Mouse (Mus musculus): Measurements from ENCODE around the gene Ugp2.

Gene Ugp2

GRCm38 (mm10) chr11:21371122-21371806, at the start of gene Ugp2:
Gene Ugp2 (minus strand): TSS chr11:21371201.
- peak; percentile 97 to 98 for DNase-seq (ENCODE audit: low spot score in 2 of 2)

- DNase-seq (ENCODE audit: low spot score in 2 of 2): peak; percentile 27 to 36
Observed at GRCm38 (mm10) chr11:21414911-21415381, 43.9 kb upstream of the Ugp2 start.

- DNase-seq (ENCODE audit: low spot score in 2 of 2): no peak
Observed at GRCm38 (mm10) chr11:21406668-21407067, 35.7 kb upstream of the Ugp2 start.

GRCm38 (mm10) chr11:21406141-21406540, 35.1 kb upstream of the Ugp2 start:
- DNase-seq (ENCODE audit: low spot score in 2 of 2): no peak

- DNase-seq (ENCODE audit: low spot score in 2 of 2): peak in 1 of 2 experiments; percentile 7
Observed at GRCm38 (mm10) chr11:21403877-21404276, 32.9 kb upstream of the Ugp2 start.

- DNase-seq (ENCODE audit: low spot score in 2 of 2): no peak
Observed at GRCm38 (mm10) chr11:21402481-21403254, 31.7 kb upstream of the Ugp2 start.

GRCm38 (mm10) chr11:21401248-21401647, 30.2 kb upstream of the Ugp2 start:
- DNase-seq (ENCODE audit: low spot score in 2 of 2): no peak

- no peak for DNase-seq (ENCODE audit: low spot score in 2 of 2)
Observed at GRCm38 (mm10) chr11:21399186-21399681, 28.2 kb upstream of the Ugp2 start.

- no peak for DNase-seq (ENCODE audit: low spot score in 2 of 2)
Observed at GRCm38 (mm10) chr11:21398464-21398863, 27.5 kb upstream of the Ugp2 start.

- DNase-seq (ENCODE audit: low spot score in 2 of 2): no peak
Observed at GRCm38 (mm10) chr11:21386790-21387189, 15.8 kb upstream of the Ugp2 start.

- no peak for DNase-seq (ENCODE audit: low spot score in 2 of 2)
Observed at GRCm38 (mm10) chr11:21374096-21374495, 3.1 kb upstream of the Ugp2 start.

- DNase-seq (ENCODE audit: low spot score in 2 of 2): peak; percentile 76 to 80
Observed at GRCm38 (mm10) chr11:21370399-21371121, 441 bp downstream of the Ugp2 start.

GRCm38 (mm10) chr11:21369248-21370016, 1.6 kb downstream of the Ugp2 start:
- DNase-seq (ENCODE audit: low spot score in 2 of 2): no peak

- no peak for DNase-seq (ENCODE audit: low spot score in 2 of 2)
Observed at GRCm38 (mm10) chr11:21368466-21368865, 2.5 kb downstream of the Ugp2 start.

- no peak for DNase-seq (ENCODE audit: low spot score in 2 of 2)
Observed at GRCm38 (mm10) chr11:21363144-21363940, 7.7 kb downstream of the Ugp2 start.

GRCm38 (mm10) chr11:21351296-21351695, 19.7 kb downstream of the Ugp2 start:
- DNase-seq (ENCODE audit: low spot score in 2 of 2): no peak

- no peak for DNase-seq (ENCODE audit: low spot score in 2 of 2)
Observed at GRCm38 (mm10) chr11:21348890-21349289, 22.1 kb downstream of the Ugp2 start.

GRCm38 (mm10) chr11:21346020-21346419, 25.0 kb downstream of the Ugp2 start:
- no peak for DNase-seq (ENCODE audit: low spot score in 2 of 2)

GRCm38 (mm10) chr11:21343490-21343889, 27.5 kb downstream of the Ugp2 start:
- DNase-seq (ENCODE audit: low spot score in 2 of 2): no peak

GRCm38 (mm10) chr11:21339088-21339487, 31.9 kb downstream of the Ugp2 start:
- no peak for DNase-seq (ENCODE audit: low spot score in 2 of 2)

GRCm38 (mm10) chr11:21337855-21338254, 33.1 kb downstream of the Ugp2 start:
- no peak for DNase-seq (ENCODE audit: low spot score in 2 of 2)

All from thymus, postnatal 10 days (tissue).